Mouse (Mus musculus): ENCODE measurements around the gene Add1. TPM values are rescaled to one million over a fixed set of nuclear protein-coding genes. Genes with fewer than 3 reads are reported as not detected.

Gene Add1
- polyA plus RNA-seq, 1 experiment from 2014 or later: 206 TPM

DNA sequence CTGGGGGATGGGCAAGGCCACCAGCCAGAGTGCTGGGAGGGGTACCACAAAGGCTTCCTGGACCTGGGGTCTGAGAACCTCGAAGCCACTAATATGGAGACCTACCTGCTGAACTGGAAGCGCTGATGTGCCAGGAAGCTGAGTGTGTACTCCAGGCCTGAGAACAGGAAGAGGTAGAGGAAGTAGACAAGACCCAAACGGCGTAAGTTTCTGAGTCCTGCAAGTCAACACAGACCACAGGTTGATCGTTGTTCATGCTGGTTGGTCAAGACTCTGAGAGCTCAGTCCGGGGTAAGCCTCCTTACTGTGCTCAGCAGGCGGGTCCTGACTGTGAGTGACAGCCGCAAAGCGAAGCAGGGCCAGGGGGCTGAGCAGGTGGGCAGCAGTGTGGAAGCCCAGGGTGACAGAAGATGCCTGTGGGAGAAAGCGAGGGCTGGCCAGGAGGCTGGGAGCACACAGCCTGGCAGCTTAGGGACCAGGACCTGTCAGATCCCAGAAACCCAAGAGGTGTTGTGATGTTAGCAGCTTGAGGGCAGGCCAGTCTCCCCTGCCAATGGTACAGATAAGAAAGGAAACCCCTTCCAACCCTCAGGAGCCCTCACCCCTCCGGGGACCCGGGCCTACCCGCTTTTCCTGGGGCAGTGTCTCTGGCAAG lies 61.4 kb downstream of the Add1 start:
- H3K27me3 ChIP-seq: no peaks in the 10 kb centered on the region
- 92% methylated on average over 13 of the region's 13 CpGs for WGBS
- peaks cover 80% of the 10 kb centered on the region for H3K36me3 ChIP-seq
- 0 out of 2 replicates have a peak overlapping the region, but pooled peaks have one; percentile 1 for H3K27ac ChIP-seq
- peaks cover 32% of the 10 kb centered on the region for H3K4me1 ChIP-seq (replicated peaks)
- H3K4me2 ChIP-seq: peak overlapping the region; percentile 88; the same call in 1 of the 2 replicates
- H3K9ac ChIP-seq: peak overlapping the region; percentile 80; the same call in 1 of the 2 replicates
- no peaks in the 10 kb centered on the region for H3K9me3 ChIP-seq
- ATAC-seq (ENCODE audit: low FRiP score): no peak
- H3K4me3 ChIP-seq: 0 out of 2 replicates have a peak overlapping the region, but pooled peaks have one; percentile 55

DNA sequence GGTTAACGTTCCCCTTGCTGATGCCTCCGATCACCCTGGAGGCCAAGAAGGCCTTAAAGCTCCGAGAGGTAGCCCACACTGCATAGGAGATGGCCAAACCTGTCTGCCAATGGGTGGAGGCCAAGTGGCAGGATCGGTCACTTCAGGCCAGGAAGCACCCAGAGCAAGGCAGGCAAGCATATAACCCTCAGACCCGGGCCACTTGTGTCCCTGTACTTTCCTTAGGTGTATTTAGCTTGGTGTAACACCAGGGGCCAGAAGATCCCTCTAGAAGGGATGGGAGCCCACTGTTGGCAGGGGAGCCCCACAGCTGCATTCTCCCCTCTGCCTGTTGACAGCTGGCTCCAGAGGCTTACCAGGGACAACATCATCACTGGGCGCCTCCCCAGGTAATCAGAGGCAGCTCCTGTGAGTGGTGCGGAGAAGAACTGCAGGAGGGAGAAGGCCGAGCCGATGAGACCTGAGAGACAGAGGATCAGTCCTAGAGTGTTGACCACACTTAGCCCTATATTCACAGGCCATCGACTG lies 62.3 kb downstream of the Add1 start:
- WGBS: 69% methylated on average over 10 of the region's 10 CpGs
- H3K27ac ChIP-seq: no peak overlapping the region
- ATAC-seq (ENCODE audit: low FRiP score): no peak
- peak overlapping the region; percentile 80 for H3K9ac ChIP-seq
- H3K4me3 ChIP-seq: peak overlapping the region; percentile 55
- H3K27me3 ChIP-seq: no peaks in the 10 kb centered on the region
- no peaks in the 10 kb centered on the region for H3K9me3 ChIP-seq
- H3K36me3 ChIP-seq: peaks cover 80% of the 10 kb centered on the region
- peaks cover 32% of the 10 kb centered on the region for H3K4me1 ChIP-seq (replicated peaks)
- H3K4me2 ChIP-seq: peak overlapping the region; percentile 88

DNA sequence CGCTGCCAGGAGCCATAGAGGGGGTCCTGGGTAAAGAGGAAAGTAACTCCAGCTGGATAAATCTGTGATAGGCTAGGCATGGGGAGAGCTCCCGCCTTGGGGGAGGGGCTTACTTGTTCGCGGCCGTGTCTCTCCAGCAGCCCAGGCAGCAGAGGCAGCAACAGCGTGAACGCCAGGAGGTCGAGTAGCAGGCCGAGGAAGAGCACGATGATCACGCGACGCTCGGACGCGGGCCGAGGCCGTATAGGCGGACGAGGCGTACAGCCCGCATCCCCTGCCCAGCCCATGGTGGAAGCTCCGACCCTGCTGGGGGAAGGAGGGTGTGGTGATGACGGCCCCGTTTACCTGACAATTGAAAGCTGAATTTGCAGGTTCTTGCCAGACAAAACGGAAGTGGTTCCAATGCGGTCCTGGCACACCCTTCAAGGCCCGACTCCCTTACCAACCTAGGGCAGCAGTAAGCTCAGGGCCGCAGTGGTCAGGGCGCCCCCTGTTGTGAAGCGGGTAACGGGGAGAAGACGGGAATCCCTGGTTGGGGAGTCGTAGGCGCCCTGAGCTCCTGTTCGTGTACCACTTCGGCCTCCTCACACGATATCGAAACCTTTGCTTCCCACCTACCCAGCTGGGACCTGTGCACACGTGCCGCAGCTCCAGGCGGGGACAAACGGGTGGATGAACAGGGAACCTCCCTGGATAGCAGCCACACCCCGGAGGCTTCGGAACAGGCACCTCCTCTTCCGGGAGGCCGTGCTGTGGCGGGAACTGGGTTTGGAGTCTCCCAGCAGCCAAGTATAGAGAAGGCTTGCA lies 63.2 kb downstream of the Add1 start, which contains the start of gene Mfsd10:
Gene Mfsd10, minus strand, starts transcription at position 732 of the 807 bp plus-strand sequence.
- H3K4me2 ChIP-seq: peak within 1 kb of the TSS; percentile 88
- WGBS: under 1% methylated on average over 48 of the region's 48 CpGs
- H3K9me3 ChIP-seq: no peaks in the 10 kb centered on the region
- peaks cover 32% of the 10 kb centered on the region for H3K4me1 ChIP-seq (replicated peaks)
- peaks cover 80% of the 10 kb centered on the region for H3K36me3 ChIP-seq
- peak within 1 kb of the TSS; percentile 88 for H3K27ac ChIP-seq
- no peaks in the 10 kb centered on the region for H3K27me3 ChIP-seq
- peak; percentile 92 for ATAC-seq (ENCODE audit: low FRiP score)
- peak within 1 kb of the TSS; percentile 80 for H3K9ac ChIP-seq
- peak within 1 kb of the TSS; percentile 55 for H3K4me3 ChIP-seq

DNA sequence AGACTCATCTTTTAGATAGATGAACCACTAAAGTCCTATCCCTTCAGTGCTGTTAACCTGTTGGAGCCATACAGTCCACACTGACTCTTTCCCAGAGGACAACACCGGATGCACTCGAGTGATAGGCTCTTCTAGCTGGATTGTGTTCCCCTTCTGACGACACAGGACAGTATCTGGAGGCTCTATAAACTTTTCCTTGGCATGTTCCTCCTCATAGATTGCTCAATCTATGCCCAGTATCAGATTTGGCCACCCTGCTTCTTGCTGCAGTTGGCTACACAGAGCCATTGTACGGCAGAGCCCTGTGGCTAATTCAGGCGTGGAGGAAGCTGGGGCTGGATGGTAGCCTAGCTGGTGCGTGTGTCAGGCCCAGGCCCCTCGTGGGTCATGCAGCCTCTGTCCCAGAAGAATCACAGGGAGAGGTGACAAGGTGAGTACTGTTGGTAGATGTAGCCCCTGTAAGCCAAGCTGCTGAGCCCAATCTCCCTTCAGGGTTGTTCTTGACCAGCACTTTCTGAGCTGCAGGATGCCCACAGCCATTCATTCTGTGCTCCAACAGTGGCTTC lies 64.2 kb downstream of the Add1 start:
- H3K36me3 ChIP-seq: peaks cover 74% of the 10 kb centered on the region
- no peak overlapping the region for H3K27ac ChIP-seq
- H3K4me3 ChIP-seq: no peak overlapping the region
- H3K9me3 ChIP-seq: no peaks in the 10 kb centered on the region
- H3K27me3 ChIP-seq: no peaks in the 10 kb centered on the region
- ATAC-seq (ENCODE audit: low FRiP score): no peak
- WGBS: 84% methylated on average over 7 of the region's 7 CpGs
- peak overlapping the region; percentile 80; the same call in 1 of the 2 replicates for H3K9ac ChIP-seq
- H3K4me1 ChIP-seq (replicated peaks): peaks cover 32% of the 10 kb centered on the region
- H3K4me2 ChIP-seq: peak overlapping the region; percentile 88

DNA sequence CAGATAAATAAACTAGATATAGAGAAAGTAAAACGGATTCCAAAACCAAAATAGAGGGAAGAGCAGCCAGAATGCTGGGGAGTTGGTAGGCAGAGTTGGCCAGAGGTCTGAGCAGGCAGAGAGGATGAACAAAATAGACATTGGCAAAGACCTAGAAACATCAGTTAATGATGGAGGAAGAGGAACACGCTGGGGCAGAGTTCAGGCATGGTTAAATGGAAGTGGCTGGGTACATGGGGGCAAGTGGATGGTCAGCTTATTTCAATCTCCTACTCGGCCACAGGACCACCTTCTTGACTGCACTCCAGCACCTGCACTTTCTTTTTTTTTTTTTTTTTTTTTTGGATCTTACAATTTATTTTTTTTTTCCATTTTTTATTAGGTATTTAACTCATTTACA lies 68.5 kb downstream of the Add1 start:
- 95% methylated on average over 3 of the region's 3 CpGs for WGBS
- no peak overlapping the region for H3K27ac ChIP-seq
- ATAC-seq (ENCODE audit: low FRiP score): no peak
- no peaks in the 10 kb centered on the region for H3K9me3 ChIP-seq
- H3K9ac ChIP-seq: 0 out of 2 replicates have a peak overlapping the region, but pooled peaks have one; percentile 29
- no peak overlapping the region for H3K4me2 ChIP-seq
- H3K4me1 ChIP-seq (replicated peaks): peaks cover 8% of the 10 kb centered on the region
- H3K27me3 ChIP-seq: no peaks in the 10 kb centered on the region
- no peak overlapping the region for H3K4me3 ChIP-seq
- peaks cover 88% of the 10 kb centered on the region for H3K36me3 ChIP-seq

DNA sequence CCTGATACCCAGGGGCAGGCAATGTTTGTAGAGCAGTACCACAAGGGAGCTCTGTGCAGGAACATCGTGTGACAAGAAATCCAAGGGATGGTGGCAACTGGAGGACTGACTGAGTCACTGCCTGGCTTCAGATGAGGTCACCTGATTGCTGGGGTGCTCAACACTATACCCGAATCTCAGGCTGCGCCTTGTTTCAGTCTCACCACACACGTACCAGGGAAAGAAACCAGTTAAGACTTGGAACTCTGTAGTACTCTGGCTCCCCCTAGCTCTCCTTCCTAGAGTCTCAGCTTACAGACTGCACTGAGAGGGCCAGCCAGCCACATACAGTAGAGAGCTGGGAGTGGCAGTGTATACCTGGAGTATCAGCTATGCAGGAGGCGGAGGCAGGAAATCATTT lies 69.5 kb downstream of the Add1 start:
- 75% methylated on average over 5 of the region's 5 CpGs for WGBS
- no peak for ATAC-seq (ENCODE audit: low FRiP score)

DNA sequence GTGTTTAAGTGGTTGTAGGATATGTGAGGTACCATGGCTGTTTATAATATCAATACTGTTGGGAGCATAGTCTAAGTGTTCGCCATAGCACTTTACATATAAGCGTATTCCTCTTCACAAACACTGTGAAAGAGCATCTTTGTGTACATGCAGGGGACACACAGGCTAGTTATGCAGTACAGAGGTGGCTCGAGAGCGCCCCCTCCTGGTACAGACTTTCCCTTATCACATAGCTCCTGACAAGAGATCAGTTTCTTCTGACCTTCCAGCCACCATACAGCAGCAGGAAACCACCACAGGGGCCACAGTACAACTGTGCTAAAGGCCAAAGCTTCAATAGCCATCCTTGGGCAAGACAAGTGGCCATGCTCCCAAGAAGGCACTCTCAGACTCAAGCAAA lies 74.1 kb downstream of the Add1 start:
- Histone ChIP-seq H3K36me3 (peaks cover 99% of the 10 kb centered on the region), H3K9ac (no peak overlapping the region), H3K9me3 (no peaks in the 10 kb centered on the region), H3K4me3 (no peak overlapping the region), H3K27me3 (no peaks in the 10 kb centered on the region), H3K4me1 (replicated peaks) (no peaks in the 10 kb centered on the region), H3K4me2 (no peak overlapping the region), H3K27ac (no peak overlapping the region)
- ATAC-seq (ENCODE audit: low FRiP score): no peak
- 52% methylated on average over 4 of the region's 4 CpGs for WGBS

More for the DNA sequence above, 69.5 kb downstream of the Add1 start:
- Histone ChIP-seq H3K4me1 (replicated peaks) (no peaks in the 10 kb centered on the region), H3K27me3 (no peaks in the 10 kb centered on the region), H3K9me3 (no peaks in the 10 kb centered on the region), H3K4me3 (no peak overlapping the region), H3K27ac (no peak overlapping the region), H3K4me2 (no peak overlapping the region), H3K36me3 (peaks cover 93% of the 10 kb centered on the region), H3K9ac (no peak overlapping the region)

DNA sequence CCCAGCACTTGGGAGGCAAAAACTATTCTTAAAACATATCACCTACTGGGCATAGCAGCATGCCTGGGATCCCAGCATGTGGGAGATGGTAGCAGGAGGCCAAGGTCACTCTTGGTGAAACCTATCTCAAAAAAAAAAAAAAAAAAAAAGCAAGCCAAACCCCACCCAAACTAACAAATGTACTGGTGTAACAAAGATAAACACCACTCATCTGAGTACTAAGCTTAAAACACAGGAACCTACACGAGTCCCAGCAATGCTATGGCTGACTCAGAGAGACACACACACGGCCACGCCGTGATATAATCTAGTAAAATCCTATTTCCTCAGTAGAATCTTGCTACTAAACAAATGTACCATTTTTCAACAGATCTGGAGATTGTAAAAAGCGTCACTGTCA lies 79.5 kb downstream of the Add1 start:
- no peak overlapping the region for H3K4me3 ChIP-seq
- no peaks in the 10 kb centered on the region for H3K27me3 ChIP-seq
- peaks cover 87% of the 10 kb centered on the region for H3K36me3 ChIP-seq
- no peak overlapping the region for H3K9ac ChIP-seq
- no peak overlapping the region for H3K27ac ChIP-seq
- H3K4me1 ChIP-seq (replicated peaks): no peaks in the 10 kb centered on the region
- WGBS: 93% methylated on average over 5 of the region's 5 CpGs
- H3K9me3 ChIP-seq: no peaks in the 10 kb centered on the region
- ATAC-seq (ENCODE audit: low FRiP score): no peak
- no peak overlapping the region for H3K4me2 ChIP-seq

DNA sequence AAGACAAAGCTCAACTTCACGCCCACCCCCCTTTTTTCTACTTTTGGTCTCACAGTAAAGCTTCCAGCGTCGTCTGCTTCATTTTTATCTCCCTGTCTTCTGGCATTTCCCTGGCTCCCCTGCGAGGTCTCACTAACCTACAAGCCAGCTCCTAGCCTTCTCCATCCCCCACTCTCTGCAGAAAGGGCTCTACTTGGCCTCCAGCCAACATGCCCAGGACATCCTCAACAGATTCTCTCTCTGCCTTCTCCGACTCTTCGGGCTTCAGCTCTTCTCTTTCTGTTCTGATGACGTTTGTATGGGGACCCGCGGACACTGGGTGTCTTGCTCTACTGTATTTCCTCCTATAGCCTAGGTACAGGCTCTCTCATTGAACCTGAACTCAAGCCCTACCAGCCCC lies 81.4 kb downstream of the Add1 start:
- no peak overlapping the region for H3K27ac ChIP-seq
- WGBS: 89% methylated on average over 9 of the region's 9 CpGs
- no peaks in the 10 kb centered on the region for H3K27me3 ChIP-seq
- H3K4me1 ChIP-seq (replicated peaks): peaks cover 8% of the 10 kb centered on the region
- ATAC-seq (ENCODE audit: low FRiP score): no peak
- peaks cover 68% of the 10 kb centered on the region for H3K36me3 ChIP-seq
- no peak overlapping the region for H3K4me2 ChIP-seq
- H3K9me3 ChIP-seq: no peaks in the 10 kb centered on the region
- H3K4me3 ChIP-seq: no peak overlapping the region
- no peak overlapping the region for H3K9ac ChIP-seq

DNA sequence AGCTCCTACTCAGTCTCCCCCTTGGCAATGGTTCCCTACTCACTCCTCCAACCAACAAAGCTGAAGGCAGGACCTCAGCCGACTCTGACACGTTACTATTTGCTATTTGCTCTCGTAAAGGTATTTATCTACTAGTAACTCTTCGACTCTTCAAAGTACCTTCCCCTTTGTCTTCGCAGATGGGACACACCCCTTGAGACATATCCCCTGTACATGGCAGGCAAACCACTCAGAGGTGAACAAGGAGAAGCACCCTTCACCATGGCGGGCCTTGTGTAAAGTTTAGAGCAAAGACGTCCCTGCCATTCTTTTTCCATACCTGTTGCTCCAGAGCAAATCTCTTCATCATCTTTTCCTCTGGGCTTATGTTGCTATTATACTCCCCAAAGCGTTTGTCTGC lies 84.1 kb downstream of the Add1 start:
- Histone ChIP-seq H3K9me3 (no peaks in the 10 kb centered on the region), H3K4me2 (no peak overlapping the region), H3K9ac (no peak overlapping the region), H3K36me3 (peaks cover 41% of the 10 kb centered on the region), H3K27me3 (no peaks in the 10 kb centered on the region), H3K4me1 (replicated peaks) (peaks cover 14% of the 10 kb centered on the region), H3K27ac (no peak overlapping the region), H3K4me3 (no peak overlapping the region)
- 96% methylated on average over 8 of the region's 8 CpGs for WGBS
- no peak for ATAC-seq (ENCODE audit: low FRiP score)

DNA sequence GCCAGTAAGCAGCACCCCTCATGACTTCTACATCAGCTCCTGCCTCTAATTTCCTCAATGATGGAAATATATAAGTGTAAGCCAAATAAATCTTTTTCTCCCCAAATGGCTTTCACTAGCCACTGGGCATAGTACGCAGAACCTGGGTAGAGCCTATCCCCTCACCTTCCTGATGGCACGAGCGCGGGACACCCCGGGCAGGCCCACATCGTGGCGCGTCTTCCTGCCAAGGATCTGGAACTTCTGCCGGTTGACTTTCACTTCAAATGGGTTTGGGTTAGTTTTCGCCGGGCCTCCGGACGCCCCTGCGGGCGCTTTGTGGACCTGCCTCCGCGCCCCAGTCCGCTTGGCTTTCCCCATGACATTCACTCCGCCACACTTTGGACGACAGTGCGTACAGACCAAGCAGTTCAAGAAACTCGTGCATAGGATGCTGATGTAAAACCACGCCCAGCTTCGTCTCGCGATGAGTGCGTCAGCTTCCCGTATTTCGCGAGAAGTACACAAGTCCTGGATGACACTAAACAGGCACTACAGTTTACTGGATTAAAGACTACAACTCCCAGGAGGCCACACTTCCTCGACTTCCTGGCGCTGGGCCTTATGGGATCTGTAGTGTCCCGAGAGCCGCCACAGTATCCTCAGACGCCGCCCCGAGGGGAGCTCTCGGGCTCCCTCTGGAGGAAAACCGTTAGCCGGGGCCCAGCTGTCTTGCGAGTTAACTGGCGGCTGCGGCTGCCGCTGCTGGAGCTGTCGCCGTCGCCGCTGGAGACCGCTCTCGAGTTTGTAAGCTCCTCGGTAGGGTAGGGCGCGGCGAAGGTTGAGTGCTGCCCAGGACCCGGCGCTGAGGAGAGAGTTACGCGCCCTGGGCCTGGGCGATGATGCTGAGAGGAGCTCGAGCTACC lies 86.5 kb downstream of the Add1 start, which contains the start of the genes Nop14 and Grk4:
Gene Nop14, minus strand, starts transcription at position 463 of the 905 bp plus-strand sequence.
Gene Grk4, plus strand, starts transcription at position 694 of the 905 bp plus-strand sequence.
- under 1% methylated on average over 60 of the region's 60 CpGs for WGBS
- peak; percentile 100 for ATAC-seq (ENCODE audit: low FRiP score)

More for the DNA sequence above, 86.5 kb downstream of the Add1 start, which contains the start of the genes Nop14 and Grk4:
- Histone ChIP-seq H3K27me3 (no peaks in the 10 kb centered on the region), H3K4me2 (peak within 1 kb of the TSS; percentile 74), H3K9me3 (no peaks in the 10 kb centered on the region), H3K4me3 (peak within 1 kb of the TSS; percentile 74), H3K36me3 (peaks cover 17% of the 10 kb centered on the region), H3K27ac (peak within 1 kb of the TSS; percentile 82), H3K4me1 (replicated peaks) (peaks cover 14% of the 10 kb centered on the region), H3K9ac (peak within 1 kb of the TSS; percentile 73)

Measured in hindbrain, embryonic 13.5 days (tissue).